Mouse (Mus musculus): Measurements from ENCODE around the gene Mboat2. TPM values are rescaled to one million over a fixed set of nuclear protein-coding genes. Genes with fewer than 3 reads are reported as not detected.

The Mboat2 gene
- polyA plus RNA-seq (2017; shearing (Covaris generic)): 0.25 TPM

GRCm38 (mm10) chr12:24830766-24831152 lies at the start of gene Mboat2:
Gene Mboat2 (plus strand): TSS chr12:24830879.

GRCm38 (mm10) chr12:24974446-24975114 lies 143.9 kb downstream of the Mboat2 start, which contains the start of gene Kidins220:
Gene Kidins220 (plus strand): TSS chr12:24974925.

Other genes starting within 250 kb of the Mboat2 start
- 1.6 TPM for gene Klf11, start 179.6 kb upstream of the Mboat2 start, polyA plus RNA-seq (2017; shearing (Covaris generic))
- not detected for gene Cys1, start 149.1 kb upstream of the Mboat2 start, polyA plus RNA-seq (2017; shearing (Covaris generic))
- 27.0 TPM for gene Rrm2, start 122.6 kb upstream of the Mboat2 start, polyA plus RNA-seq (2017; shearing (Covaris generic))
- gene Kidins220, start 144.0 kb downstream of the Mboat2 start, polyA plus RNA-seq (2017; shearing (Covaris generic)): 75.6 TPM

Measured in CD4-positive, CD25-positive, alpha-beta regulatory T cell, adult 9 weeks (primary cell).